Mouse (Mus musculus): ENCODE measurements at regions not wholly inside any gene's neighbourhood (a gene's known extent, or its start where the extent isn't known, plus 50 kb on each side); places are given as distances from the start of the nearest gene placed in this dataset.

- 76% methylated on average over 4 of the region's 4 CpGs for WGBS (ENCODE audit: insufficient replicate concordance)
- Histone ChIP-seq H3K36me3 (ENCODE audit: control insufficient read depth, insufficient read depth, low read length) (no peaks in the 10 kb centered on the region), H3K4me2 (no peak overlapping the region), H3K4me1 (ENCODE audit: control insufficient read depth, insufficient read depth, low read length) (peaks cover 4% of the 10 kb centered on the region; the same call in 1 of the 2 replicates), H3K9me3 (replicated peaks; ENCODE audit: control insufficient read depth, low read length) (no peaks in the 10 kb centered on the region), H3K4me3 (ENCODE audit: low read depth, low read length) (no peak overlapping the region), H3K27me3 (ENCODE audit: control insufficient read depth, insufficient read depth, low read length) (no peaks in the 10 kb centered on the region), H3K9ac (ENCODE audit: low read depth, low read length) (no peak overlapping the region), H3K27ac (ENCODE audit: low read depth, low read length) (no peak overlapping the region)
- no peak for ATAC-seq (replicated peaks; ENCODE audit: insufficient number of reproducible peaks, low FRiP score, low TSS enrichment)
Measured at GRCm38 (mm10) chr2:45746606-45747005, 629.4 kb upstream of the Zeb2 start.

GRCm38 (mm10) chr2:45736278-45736677 lies 619.1 kb upstream of the Zeb2 start:
- Histone ChIP-seq H3K36me3 (ENCODE audit: control insufficient read depth, insufficient read depth, low read length) (no peaks in the 10 kb centered on the region), H3K27me3 (ENCODE audit: control insufficient read depth, insufficient read depth, low read length) (no peaks in the 10 kb centered on the region), H3K4me2 (no peak overlapping the region), H3K27ac (ENCODE audit: low read depth, low read length) (no peak overlapping the region), H3K9me3 (replicated peaks; ENCODE audit: control insufficient read depth, low read length) (no peaks in the 10 kb centered on the region), H3K4me1 (ENCODE audit: control insufficient read depth, insufficient read depth, low read length) (no peaks in the 10 kb centered on the region), H3K4me3 (ENCODE audit: low read depth, low read length) (no peak overlapping the region), H3K9ac (ENCODE audit: low read depth, low read length) (no peak overlapping the region)
- WGBS (ENCODE audit: insufficient replicate concordance): 76% methylated on average over 2 of the region's 2 CpGs
- ATAC-seq (replicated peaks; ENCODE audit: insufficient number of reproducible peaks, low FRiP score, low TSS enrichment): no peak

- Histone ChIP-seq H3K4me2 (no peak overlapping the region), H3K4me3 (ENCODE audit: low read depth, low read length) (no peak overlapping the region), H3K27me3 (ENCODE audit: control insufficient read depth, insufficient read depth, low read length) (no peaks in the 10 kb centered on the region), H3K9ac (ENCODE audit: low read depth, low read length) (no peak overlapping the region), H3K27ac (ENCODE audit: low read depth, low read length) (no peak overlapping the region), H3K4me1 (ENCODE audit: control insufficient read depth, insufficient read depth, low read length) (no peaks in the 10 kb centered on the region), H3K9me3 (replicated peaks; ENCODE audit: control insufficient read depth, low read length) (no peaks in the 10 kb centered on the region), H3K36me3 (ENCODE audit: control insufficient read depth, insufficient read depth, low read length) (no peaks in the 10 kb centered on the region)
- no peak for ATAC-seq (replicated peaks; ENCODE audit: insufficient number of reproducible peaks, low FRiP score, low TSS enrichment)
- WGBS (ENCODE audit: insufficient replicate concordance): 55% methylated on average over 4 of the region's 4 CpGs
Measured at GRCm38 (mm10) chr2:45713997-45714396, 596.8 kb upstream of the Zeb2 start.

GRCm38 (mm10) chr2:45707026-45707425 lies 589.8 kb upstream of the Zeb2 start:
- no peaks in the 10 kb centered on the region for H3K27me3 ChIP-seq (ENCODE audit: control insufficient read depth, insufficient read depth, low read length)
- no peak for ATAC-seq (replicated peaks; ENCODE audit: insufficient number of reproducible peaks, low FRiP score, low TSS enrichment)
- no peaks in the 10 kb centered on the region for H3K36me3 ChIP-seq (ENCODE audit: control insufficient read depth, insufficient read depth, low read length)
- no peak overlapping the region for H3K4me3 ChIP-seq (ENCODE audit: low read depth, low read length)
- no peaks in the 10 kb centered on the region for H3K9me3 ChIP-seq (replicated peaks; ENCODE audit: control insufficient read depth, low read length)
- no peaks in the 10 kb centered on the region; the same call in 1 of the 2 replicates for H3K4me1 ChIP-seq (ENCODE audit: control insufficient read depth, insufficient read depth, low read length)
- H3K9ac ChIP-seq (ENCODE audit: low read depth, low read length): no peak overlapping the region
- H3K27ac ChIP-seq (ENCODE audit: low read depth, low read length): no peak overlapping the region
- no peak overlapping the region for H3K4me2 ChIP-seq

DNA sequence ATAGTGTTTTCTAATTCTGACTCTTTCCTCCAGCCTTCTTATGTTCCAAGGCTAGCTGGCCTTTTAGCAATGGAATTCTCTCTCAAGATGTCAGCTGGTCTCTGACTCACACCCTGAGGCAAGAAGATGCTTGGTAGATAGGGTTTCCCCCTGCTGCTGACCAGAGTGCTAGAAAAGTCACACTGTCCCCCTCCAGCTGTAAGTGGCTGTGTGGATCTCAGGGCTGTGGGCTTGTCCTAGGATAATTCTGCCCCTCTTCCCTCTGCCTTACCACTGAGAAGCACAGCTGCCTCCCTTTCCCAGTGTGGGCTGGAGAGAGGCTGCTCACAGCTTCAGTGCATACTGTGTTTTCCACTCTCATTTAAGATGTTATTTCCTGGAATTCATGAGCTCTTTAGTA lies 585.3 kb upstream of the Zeb2 start:
- H3K27me3 ChIP-seq (ENCODE audit: control insufficient read depth, insufficient read depth, low read length): no peaks in the 10 kb centered on the region

GRCm38 (mm10) chr2:45700578-45700977 lies 583.4 kb upstream of the Zeb2 start:
- Histone ChIP-seq H3K27ac (ENCODE audit: low read depth, low read length) (no peak overlapping the region), H3K4me3 (ENCODE audit: low read depth, low read length) (no peak overlapping the region), H3K4me2 (no peak overlapping the region), H3K9me3 (replicated peaks; ENCODE audit: control insufficient read depth, low read length) (no peaks in the 10 kb centered on the region), H3K36me3 (ENCODE audit: control insufficient read depth, insufficient read depth, low read length) (no peaks in the 10 kb centered on the region), H3K9ac (ENCODE audit: low read depth, low read length) (no peak overlapping the region), H3K4me1 (ENCODE audit: control insufficient read depth, insufficient read depth, low read length) (no peaks in the 10 kb centered on the region; the same call in 1 of the 2 replicates), H3K27me3 (ENCODE audit: control insufficient read depth, insufficient read depth, low read length) (no peaks in the 10 kb centered on the region)
- WGBS (ENCODE audit: insufficient replicate concordance): 78% methylated on average over 1 of the region's 1 CpGs
- no peak for ATAC-seq (replicated peaks; ENCODE audit: insufficient number of reproducible peaks, low FRiP score, low TSS enrichment)

More for the DNA sequence above, 585.3 kb upstream of the Zeb2 start:
- Histone ChIP-seq H3K4me1 (ENCODE audit: control insufficient read depth, insufficient read depth, low read length) (no peaks in the 10 kb centered on the region; the same call in 1 of the 2 replicates), H3K4me3 (ENCODE audit: low read depth, low read length) (no peak overlapping the region), H3K4me2 (no peak overlapping the region), H3K36me3 (ENCODE audit: control insufficient read depth, insufficient read depth, low read length) (no peaks in the 10 kb centered on the region), H3K9ac (ENCODE audit: low read depth, low read length) (no peak overlapping the region), H3K9me3 (replicated peaks; ENCODE audit: control insufficient read depth, low read length) (no peaks in the 10 kb centered on the region), H3K27ac (ENCODE audit: low read depth, low read length) (no peak overlapping the region)
- no peak for ATAC-seq (replicated peaks; ENCODE audit: insufficient number of reproducible peaks, low FRiP score, low TSS enrichment)

DNA sequence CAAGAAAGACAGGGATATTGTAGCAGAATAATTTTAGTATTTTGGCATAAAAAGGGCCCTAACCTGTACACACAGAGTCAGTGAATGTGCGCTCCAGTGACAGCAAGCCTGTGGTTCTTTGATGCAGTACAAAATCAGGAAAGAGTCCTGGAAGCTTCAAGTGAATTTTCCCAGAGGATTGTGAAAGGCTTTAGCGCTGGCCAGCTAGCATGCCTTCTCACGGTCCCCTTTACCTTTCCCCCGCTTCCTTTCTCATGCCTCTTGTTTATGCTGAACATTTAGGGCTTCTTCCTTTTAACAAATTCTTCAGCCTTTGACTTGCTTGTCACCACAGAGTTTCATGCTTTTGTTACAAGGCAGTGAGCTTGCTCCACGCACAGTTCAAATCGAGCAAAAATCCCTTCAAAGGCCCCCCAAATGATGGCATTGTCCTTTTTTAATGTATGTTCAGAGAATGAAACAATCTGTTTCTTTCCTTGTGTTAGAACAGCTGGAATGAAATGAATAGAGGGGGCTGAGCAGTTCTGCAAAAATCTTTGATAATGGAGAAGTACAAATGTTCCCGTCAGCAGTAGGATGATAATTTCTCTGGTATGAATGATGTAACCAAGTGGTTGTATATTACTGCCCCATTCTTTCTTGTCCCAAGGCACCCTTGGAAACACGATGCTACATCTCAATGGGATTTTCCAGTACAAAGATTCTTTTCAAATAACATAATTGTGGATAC lies 576.3 kb upstream of the Zeb2 start:
- H3K36me3 ChIP-seq (ENCODE audit: control insufficient read depth, insufficient read depth, low read length): no peaks in the 10 kb centered on the region
- H3K4me3 ChIP-seq (ENCODE audit: low read depth, low read length): no peak overlapping the region
- no peak for ATAC-seq (replicated peaks; ENCODE audit: insufficient number of reproducible peaks, low FRiP score, low TSS enrichment)
- H3K9me3 ChIP-seq (replicated peaks; ENCODE audit: control insufficient read depth, low read length): no peaks in the 10 kb centered on the region
- no peak overlapping the region for H3K27ac ChIP-seq (ENCODE audit: low read depth, low read length)
- H3K4me1 ChIP-seq (ENCODE audit: control insufficient read depth, insufficient read depth, low read length): no peaks in the 10 kb centered on the region
- WGBS (ENCODE audit: insufficient replicate concordance): 58% methylated on average over 8 of the region's 8 CpGs
- H3K27me3 ChIP-seq (ENCODE audit: control insufficient read depth, insufficient read depth, low read length): no peaks in the 10 kb centered on the region
- H3K9ac ChIP-seq (ENCODE audit: low read depth, low read length): no peak overlapping the region
- no peak overlapping the region for H3K4me2 ChIP-seq

- H3K9ac ChIP-seq (ENCODE audit: low read depth, low read length): no peak overlapping the region
- H3K27me3 ChIP-seq (ENCODE audit: control insufficient read depth, insufficient read depth, low read length): no peaks in the 10 kb centered on the region
- no peak overlapping the region for H3K4me3 ChIP-seq (ENCODE audit: low read depth, low read length)
- no peak overlapping the region for H3K27ac ChIP-seq (ENCODE audit: low read depth, low read length)
- H3K9me3 ChIP-seq (replicated peaks; ENCODE audit: control insufficient read depth, low read length): no peaks in the 10 kb centered on the region
- H3K4me2 ChIP-seq: no peak overlapping the region
- H3K36me3 ChIP-seq (ENCODE audit: control insufficient read depth, insufficient read depth, low read length): no peaks in the 10 kb centered on the region
- ATAC-seq (replicated peaks; ENCODE audit: insufficient number of reproducible peaks, low FRiP score, low TSS enrichment): no peak
- H3K4me1 ChIP-seq (ENCODE audit: control insufficient read depth, insufficient read depth, low read length): no peaks in the 10 kb centered on the region
- WGBS (ENCODE audit: insufficient replicate concordance): 78% methylated on average over 1 of the region's 1 CpGs
Measured at GRCm38 (mm10) chr2:45692819-45693218, 575.6 kb upstream of the Zeb2 start.

DNA sequence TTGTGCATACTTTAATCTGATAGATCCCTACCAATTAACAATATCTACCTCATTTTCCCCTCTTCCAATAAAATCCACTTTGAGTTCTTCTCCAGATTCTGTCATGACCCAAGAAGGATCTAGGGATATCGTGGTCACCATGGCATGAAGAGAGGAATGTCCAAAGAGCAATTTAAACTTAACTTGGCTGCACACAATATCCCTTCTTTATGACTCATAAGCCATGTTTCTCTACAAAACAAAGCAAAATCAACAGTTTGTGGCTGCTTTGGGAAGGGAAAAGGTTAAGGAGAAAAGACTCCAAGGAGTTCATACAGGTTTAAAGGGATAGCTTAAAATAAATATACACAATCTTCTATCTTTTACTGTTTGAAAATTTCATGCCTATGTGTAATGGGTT lies 571.8 kb upstream of the Zeb2 start:
- 84% methylated on average over 1 of the region's 1 CpGs for WGBS (ENCODE audit: insufficient replicate concordance)
- no peaks in the 10 kb centered on the region for H3K27me3 ChIP-seq (ENCODE audit: control insufficient read depth, insufficient read depth, low read length)
- no peak overlapping the region for H3K4me3 ChIP-seq (ENCODE audit: low read depth, low read length)
- no peak overlapping the region for H3K27ac ChIP-seq (ENCODE audit: low read depth, low read length)
- no peaks in the 10 kb centered on the region for H3K4me1 ChIP-seq (ENCODE audit: control insufficient read depth, insufficient read depth, low read length)
- H3K9me3 ChIP-seq (replicated peaks; ENCODE audit: control insufficient read depth, low read length): no peaks in the 10 kb centered on the region
- H3K36me3 ChIP-seq (ENCODE audit: control insufficient read depth, insufficient read depth, low read length): no peaks in the 10 kb centered on the region
- H3K9ac ChIP-seq (ENCODE audit: low read depth, low read length): no peak overlapping the region
- H3K4me2 ChIP-seq: no peak overlapping the region
- ATAC-seq (replicated peaks; ENCODE audit: insufficient number of reproducible peaks, low FRiP score, low TSS enrichment): no peak
